Comparison of ENCODE assay signal across 8 mouse cellular contexts in genomic region chr9:60794841-60795351, GRCm38 (mm10). TPM values are rescaled to one million over a fixed set of nuclear protein-coding genes. Genes with fewer than 3 reads are reported as not detected.
DNase-seq lines count a peak whose midpoint lies in the region; ATAC-seq and TF ChIP-seq lines count a peak whose summit lies in the region.

No protein-coding gene starts in this region.

- no peaks in the 10 kb centered on the region for H3K9me3 ChIP-seq in intestine, embryonic 15.5 days
- no peaks in the 10 kb centered on the region for H3K9me3 ChIP-seq in liver, postnatal 0 days (ENCODE audit: low read length)
- H3K9me3 ChIP-seq in neural tube, embryonic 13.5 days = no peaks in the 10 kb centered on the region

- peak overlapping the region; percentile 78 for H3K4me2 ChIP-seq in intestine, embryonic 15.5 days (replicated peaks)
- peak overlapping the region; percentile 86 for H3K4me2 ChIP-seq in liver, postnatal 0 days (ENCODE audit: low read depth, low read length)
- H3K4me2 ChIP-seq in neural tube, embryonic 13.5 days = peak overlapping the region; percentile 98

- ATAC-seq in intestine, embryonic 15.5 days = peak; percentile 70
- peak; percentile 62 for ATAC-seq in liver, postnatal 0 days
- peak; percentile 72 for ATAC-seq in neural tube, embryonic 13.5 days (ENCODE audit: low read depth)

- H3K4me1 ChIP-seq in intestine, embryonic 15.5 days (replicated peaks) = 0 out of 2 replicates have a peak, but pooled peaks cover 6% of the 10 kb centered on the region
- no peaks in the 10 kb centered on the region for H3K4me1 ChIP-seq in liver, postnatal 0 days (ENCODE audit: insufficient read depth)
- peaks cover 23% of the 10 kb centered on the region for H3K4me1 ChIP-seq in neural tube, embryonic 13.5 days (replicated peaks)

- peak overlapping the region; percentile 82 for H3K9ac ChIP-seq in intestine, embryonic 15.5 days
- H3K9ac ChIP-seq in liver, postnatal 0 days (replicated peaks) = peak overlapping the region; percentile 68
- peak overlapping the region; percentile 82 for H3K9ac ChIP-seq in neural tube, embryonic 13.5 days

- under 1% methylated on average over 30 of the region's 30 CpGs for WGBS in intestine, embryonic 15.5 days
- WGBS in liver, postnatal 0 days (ENCODE audit: insufficient replicate concordance) = under 1% methylated on average over 30 of the region's 30 CpGs
- WGBS in neural tube, embryonic 13.5 days = 1% methylated on average over 30 of the region's 30 CpGs

- no peak for TF ChIP-seq EP300 in liver, postnatal 0 days (IDR thresholded peaks at IDR 0.05; ENCODE audit: low read depth)

- no peaks in the 10 kb centered on the region for H3K27me3 ChIP-seq in intestine, embryonic 15.5 days (replicated peaks)
- no peaks in the 10 kb centered on the region for H3K27me3 ChIP-seq in liver, postnatal 0 days (ENCODE audit: insufficient read depth, low read length)
- H3K27me3 ChIP-seq in neural tube, embryonic 13.5 days = peaks cover 4% of the 10 kb centered on the region; the same call in 1 of the 2 replicates

- no peak for TF ChIP-seq CTCF in brain, embryonic 14.5 days (IDR thresholded peaks at IDR 0.05; ENCODE audit: borderline replicate concordance, extremely low read depth, insufficient read depth, insufficient read length)
- no peak for TF ChIP-seq CTCF in liver, postnatal 0 days (IDR thresholded peaks at IDR 0.05; ENCODE audit: low read depth)

- peak; percentile 47 for DNase-seq in embryo, embryonic 10 days (ENCODE audit: low spot score)
- DNase-seq in embryo, embryonic 9.5 days (ENCODE audit: extremely low spot score) = no peak
- peak; percentile 49 for DNase-seq in brain, embryonic 14.5 days (ENCODE audit: low read depth)
- DNase-seq in gastrocnemius, postnatal 4 days (ENCODE audit: low spot score in 2 of 2) = peak; percentile 29 to 61
- peak; percentile 50 for DNase-seq in liver, postnatal 0 days
- peak; percentile 28 to 42 for DNase-seq in thymus, postnatal 36 days

- H3K4me3 ChIP-seq in intestine, embryonic 15.5 days (replicated peaks) = peak overlapping the region; percentile 84
- peak overlapping the region; percentile 65 for H3K4me3 ChIP-seq in liver, postnatal 0 days (ENCODE audit: low read depth, low read length)
- peak overlapping the region; percentile 76 for H3K4me3 ChIP-seq in neural tube, embryonic 13.5 days

- no peak for TF ChIP-seq POLR2A in brain, embryonic 14.5 days (IDR thresholded peaks at IDR 0.05; ENCODE audit: borderline replicate concordance, extremely low read depth, insufficient read depth, insufficient read length, poor library complexity, severe bottlenecking)

- H3K27ac ChIP-seq in intestine, embryonic 15.5 days = peak overlapping the region; percentile 88
- H3K27ac ChIP-seq in liver, postnatal 0 days (ENCODE audit: low read depth) = 0 out of 2 replicates have a peak overlapping the region, but pooled peaks have one; percentile 23
- H3K27ac ChIP-seq in neural tube, embryonic 13.5 days (replicated peaks) = peak overlapping the region; percentile 71

- no peaks in the 10 kb centered on the region for H3K36me3 ChIP-seq in intestine, embryonic 15.5 days
- H3K36me3 ChIP-seq in liver, postnatal 0 days (replicated peaks; ENCODE audit: insufficient read depth, low read length) = no peaks in the 10 kb centered on the region
- no peaks in the 10 kb centered on the region for H3K36me3 ChIP-seq in neural tube, embryonic 13.5 days

RNA-seq across cellular contexts. Expression of gene Uaca, which starts 0.6 kb away (rescaled TPM):
- polyA plus RNA-seq in brain, embryonic 14.5 days (2012; rRNA removed) = 9.2 and 18.2 TPM in 2 replicates
- total RNA-seq in gastrocnemius, postnatal 4 days (2021) = 100 to 1,000 TPM in 1 of 2 experiments, 10 to 100 TPM in 1; 84.9 to 105 TPM
- 56.3 and 58.8 TPM in 2 replicates for polyA plus RNA-seq in intestine, embryonic 15.5 days (2015; fragmentation: Nextera tagmentation; extraction: Ambion mirVana)
- polyA plus RNA-seq in liver, postnatal 0 days (2015; fragmentation: Nextera tagmentation; extraction: Ambion mirVana) = 2.0 and 2.4 TPM in 2 replicates
- 26.0 and 29.4 TPM in 2 replicates for polyA plus RNA-seq in neural tube, embryonic 13.5 days (2015; fragmentation: Nextera tagmentation; extraction: Ambion mirVana)

Comparison
In these comparisons a context has a peak if more than half of its experiments do, and no peak if none do; other contexts are left out.
1. H3K27ac ChIP-seq: peak in every context shown above with its lines; median percentile 88 in intestine, embryonic 15.5 days; 71 in neural tube, embryonic 13.5 days; 23 in liver, postnatal 0 days.